Comparison of ENCODE assay signal across 21 mouse cellular contexts in the genomic region with DNA sequence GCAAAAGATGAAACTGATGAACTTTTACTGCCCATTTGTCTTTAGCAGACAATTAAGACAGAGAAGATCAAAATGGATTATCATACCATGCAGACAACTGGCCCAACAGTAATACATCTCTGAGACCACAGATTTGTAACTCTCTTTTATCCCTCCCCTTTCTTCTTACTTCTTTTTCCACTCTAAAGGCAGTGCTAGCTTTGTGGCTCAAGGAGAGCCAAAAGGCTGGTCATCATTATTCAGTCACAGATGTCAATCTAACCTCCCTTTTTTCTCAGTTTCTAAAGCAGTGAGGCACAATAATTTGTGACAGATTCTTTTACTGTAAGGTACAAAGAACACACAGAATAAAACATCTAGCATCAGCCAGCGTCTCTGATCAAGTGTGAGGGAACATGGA.
DNase-seq lines count a peak whose midpoint lies in the region; ATAC-seq lines count a peak whose summit lies in the region.
"Had no signal": no experiment of that assay in that cellular context is flagged by ENCODE, and none has a peak within 500 bp of the region (broad histone marks: within the 10 kb centered on the region; RNA-seq: fewer than 3 reads in every experiment).

No protein-coding gene starts in this region.

- H3K4me2 ChIP-seq in forebrain, embryonic 12.5 days, result no peak overlapping the region
- no peak overlapping the region for H3K4me2 ChIP-seq in forebrain, embryonic 11.5 days (ENCODE audit: low read depth, low read length, severe bottlenecking)
- H3K4me2 ChIP-seq in midbrain, embryonic 13.5 days (replicated peaks), result no peak overlapping the region
- no peak overlapping the region for H3K4me2 ChIP-seq in midbrain, embryonic 16.5 days (ENCODE audit: low read length)
- no peak overlapping the region for H3K4me2 ChIP-seq in forebrain, embryonic 16.5 days (ENCODE audit: low read length)
- H3K4me2 ChIP-seq: embryonic facial prominence, embryonic 12.5 days; heart, embryonic 11.5 days; heart, embryonic 15.5 days; hindbrain, embryonic 15.5 days had no signal

- no peaks in the 10 kb centered on the region for H3K9me3 ChIP-seq in forebrain, embryonic 12.5 days
- no peaks in the 10 kb centered on the region for H3K9me3 ChIP-seq in forebrain, embryonic 11.5 days (ENCODE audit: control insufficient read depth, low read length)
- H3K9me3 ChIP-seq in midbrain, embryonic 13.5 days, result no peaks in the 10 kb centered on the region
- H3K9me3 ChIP-seq in midbrain, embryonic 16.5 days (replicated peaks; ENCODE audit: control insufficient read depth, low read length, poor library complexity, severe bottlenecking), result no peaks in the 10 kb centered on the region
- no peaks in the 10 kb centered on the region for H3K9me3 ChIP-seq in forebrain, embryonic 16.5 days (ENCODE audit: control insufficient read depth, low read length)
- H3K9me3 ChIP-seq: embryonic facial prominence, embryonic 12.5 days; heart, embryonic 15.5 days; hindbrain, embryonic 15.5 days had no signal

- 0 out of 2 replicates have a peak overlapping the region, but pooled peaks have one; percentile 0 for H3K27ac ChIP-seq in forebrain, embryonic 12.5 days
- no peak overlapping the region for H3K27ac ChIP-seq in forebrain, embryonic 11.5 days (ENCODE audit: low read depth, low read length)
- H3K27ac ChIP-seq in midbrain, embryonic 13.5 days, result peak overlapping the region; percentile 47; the same call in 1 of the 2 replicates
- no peak overlapping the region for H3K27ac ChIP-seq in midbrain, embryonic 16.5 days (ENCODE audit: low read length)
- peak overlapping the region; percentile 19; the same call in 1 of the 2 replicates for H3K27ac ChIP-seq in forebrain, embryonic 16.5 days (ENCODE audit: low read length)
- H3K27ac ChIP-seq: embryonic facial prominence, embryonic 12.5 days; heart, adult 2 months; heart, embryonic 15.5 days; hindbrain, embryonic 15.5 days had no signal

- no peak for DNase-seq in forebrain, embryonic 11.5 days (ENCODE audit: low spot score)
- DNase-seq in c-Kit-positive CD71-positive TER-119-positive erythroid progenitor cells, embryonic 14.5 days (ENCODE audit: low spot score), result no peak
- no peak for DNase-seq in adrenal gland, postnatal 10 days
- DNase-seq: adrenal gland, postnatal 25 days; cerebellum, adult 11 months; cerebellum, adult 8-10 months; cerebellum, postnatal 14 days; gastrocnemius, postnatal 10 days; heart, adult 2 months; heart, postnatal 14 days had no signal

- H3K27me3 ChIP-seq in forebrain, embryonic 12.5 days, result no peaks in the 10 kb centered on the region
- H3K27me3 ChIP-seq in forebrain, embryonic 11.5 days (ENCODE audit: control insufficient read depth, insufficient read depth, low read length), result no peaks in the 10 kb centered on the region
- H3K27me3 ChIP-seq in midbrain, embryonic 13.5 days, result 0 out of 2 replicates have a peak, but pooled peaks cover 5% of the 10 kb centered on the region
- no peaks in the 10 kb centered on the region for H3K27me3 ChIP-seq in midbrain, embryonic 16.5 days (ENCODE audit: control insufficient read depth, insufficient read depth, low read depth, low read length)
- H3K27me3 ChIP-seq in forebrain, embryonic 16.5 days (replicated peaks; ENCODE audit: control insufficient read depth, insufficient read depth, low read length), result no peaks in the 10 kb centered on the region
- H3K27me3 ChIP-seq: embryonic facial prominence, embryonic 12.5 days; heart, embryonic 15.5 days; hindbrain, embryonic 15.5 days; Patski had no signal

- H3K36me3 ChIP-seq in forebrain, embryonic 12.5 days (replicated peaks), result no peaks in the 10 kb centered on the region
- H3K36me3 ChIP-seq in forebrain, embryonic 11.5 days (ENCODE audit: control insufficient read depth, insufficient read depth, low read length), result no peaks in the 10 kb centered on the region
- H3K36me3 ChIP-seq in midbrain, embryonic 13.5 days, result no peaks in the 10 kb centered on the region
- no peaks in the 10 kb centered on the region for H3K36me3 ChIP-seq in midbrain, embryonic 16.5 days (ENCODE audit: control insufficient read depth, insufficient read depth, low read length)
- H3K36me3 ChIP-seq in forebrain, embryonic 16.5 days (ENCODE audit: control insufficient read depth, insufficient read depth), result no peaks in the 10 kb centered on the region
- H3K36me3 ChIP-seq: embryonic facial prominence, embryonic 12.5 days; heart, embryonic 15.5 days; hindbrain, embryonic 15.5 days had no signal

- no peak overlapping the region for H3K4me3 ChIP-seq in forebrain, embryonic 12.5 days (replicated peaks)
- H3K4me3 ChIP-seq in forebrain, embryonic 11.5 days (ENCODE audit: low read depth, low read length), result no peak overlapping the region
- no peak overlapping the region for H3K4me3 ChIP-seq in midbrain, embryonic 13.5 days (replicated peaks)
- H3K4me3 ChIP-seq in midbrain, embryonic 16.5 days (ENCODE audit: low read depth, low read length), result no peak overlapping the region
- H3K4me3 ChIP-seq in forebrain, embryonic 16.5 days (replicated peaks; ENCODE audit: low read length), result no peak overlapping the region
- H3K4me3 ChIP-seq: embryonic facial prominence, embryonic 12.5 days; heart, adult 2 months; heart, embryonic 15.5 days; hindbrain, embryonic 15.5 days had no signal

- 16% methylated on average over 1 of the region's 1 CpGs for WGBS in forebrain, embryonic 12.5 days
- 26% methylated on average over 1 of the region's 1 CpGs for WGBS in forebrain, embryonic 11.5 days
- 3% methylated on average over 1 of the region's 1 CpGs for WGBS in midbrain, embryonic 13.5 days
- 9% methylated on average over 1 of the region's 1 CpGs for WGBS in midbrain, embryonic 16.5 days
- 17% methylated on average over 1 of the region's 1 CpGs for WGBS in forebrain, embryonic 16.5 days

- H3K9ac ChIP-seq in forebrain, embryonic 12.5 days, result no peak overlapping the region
- H3K9ac ChIP-seq in forebrain, embryonic 11.5 days (ENCODE audit: low read length), result no peak overlapping the region
- no peak overlapping the region for H3K9ac ChIP-seq in midbrain, embryonic 13.5 days (replicated peaks)
- no peak overlapping the region for H3K9ac ChIP-seq in midbrain, embryonic 16.5 days (ENCODE audit: low read depth, low read length)
- H3K9ac ChIP-seq in forebrain, embryonic 16.5 days (replicated peaks; ENCODE audit: low read depth, low read length), result no peak overlapping the region
- H3K9ac ChIP-seq: embryonic facial prominence, embryonic 12.5 days; heart, embryonic 15.5 days; hindbrain, embryonic 15.5 days had no signal

- peaks cover 16% of the 10 kb centered on the region for H3K4me1 ChIP-seq in forebrain, embryonic 12.5 days
- H3K4me1 ChIP-seq in forebrain, embryonic 11.5 days (replicated peaks; ENCODE audit: control insufficient read depth, insufficient read depth, low read length), result peaks cover 2% of the 10 kb centered on the region; the same call in 1 of the 2 replicates
- H3K4me1 ChIP-seq in midbrain, embryonic 13.5 days (replicated peaks), result peaks cover 21% of the 10 kb centered on the region
- peaks cover 9% of the 10 kb centered on the region for H3K4me1 ChIP-seq in midbrain, embryonic 16.5 days (ENCODE audit: control insufficient read depth, insufficient read depth, low read length)
- H3K4me1 ChIP-seq in forebrain, embryonic 16.5 days (replicated peaks; ENCODE audit: control insufficient read depth, insufficient read depth, low read length), result no peaks in the 10 kb centered on the region
- H3K4me1 ChIP-seq: embryonic facial prominence, embryonic 12.5 days; heart, embryonic 15.5 days; hindbrain, embryonic 15.5 days had no signal

- no peak for ATAC-seq in forebrain, embryonic 12.5 days (ENCODE audit: low FRiP score)
- no peak for ATAC-seq in forebrain, embryonic 11.5 days (replicated peaks; ENCODE audit: low FRiP score)
- ATAC-seq in midbrain, embryonic 13.5 days, result peak; percentile 65
- ATAC-seq in midbrain, embryonic 16.5 days, result no peak
- ATAC-seq in forebrain, embryonic 16.5 days, result peak; percentile 57; the same call in 1 of the 2 replicates
- ATAC-seq: activated CD4-positive, CD25-positive, alpha-beta regulatory T cell, adult 4 months; intestine, embryonic 16.5 days; Patski had no signal

Comparison
In these comparisons a context has a peak if more than half of its experiments do, and no peak if none do; other contexts are left out.
1. ATAC-seq: peak in midbrain, embryonic 13.5 days (single experiment) and forebrain, embryonic 16.5 days (single experiment); none in forebrain, embryonic 12.5 days (single experiment), forebrain, embryonic 11.5 days (single experiment) and midbrain, embryonic 16.5 days (single experiment).
2. H3K27ac ChIP-seq: peak in forebrain, embryonic 12.5 days (single experiment), midbrain, embryonic 13.5 days (single experiment) and forebrain, embryonic 16.5 days (single experiment); none in forebrain, embryonic 11.5 days (single experiment) and midbrain, embryonic 16.5 days (single experiment).